In the genomic region with DNA sequence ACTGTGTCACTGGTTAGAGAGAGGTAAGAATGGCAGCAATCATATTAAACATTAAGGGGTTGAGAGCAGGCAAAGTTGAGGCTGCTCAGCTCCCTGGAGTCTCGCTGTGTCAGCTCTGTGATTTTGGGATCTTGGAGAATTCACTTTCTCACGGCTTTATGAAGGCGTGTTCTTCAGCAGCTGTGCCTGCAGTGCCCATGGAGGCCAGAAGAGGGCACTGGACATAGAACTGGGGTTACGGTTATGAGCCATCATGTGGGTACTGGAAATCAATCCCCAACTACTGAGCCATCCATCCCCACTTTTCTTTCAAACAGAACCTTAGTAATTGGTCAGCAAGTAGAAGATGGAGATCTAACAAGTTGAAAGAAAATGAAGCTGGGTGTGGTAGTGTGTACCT, we compare ENCODE assay signal across 32 mouse cellular contexts.
A peak's percentile ranks its signal among the peaks of the same experiment; 100 is the strongest.
DNase-seq lines count a peak whose midpoint lies in the region; ATAC-seq and TF ChIP-seq lines count a peak whose summit lies in the region.
"Had no signal": no experiment of that assay in that cellular context is flagged by ENCODE, and none has a peak within 500 bp of the region (broad histone marks: within the 10 kb centered on the region; RNA-seq: fewer than 3 reads in every experiment).

No protein-coding gene starts in this region.

- peaks cover 3% of the 10 kb centered on the region; the same call in 1 of the 2 replicates for H3K4me1 ChIP-seq in heart, embryonic 10.5 days
- H3K4me1 ChIP-seq in liver, adult 2 months (ENCODE audit: control insufficient read depth, insufficient read depth, low read length), result no peaks in the 10 kb centered on the region
- H3K4me1 ChIP-seq in midbrain, postnatal 0 days (ENCODE audit: insufficient read depth, low read length), result no peaks in the 10 kb centered on the region
- H3K4me1 ChIP-seq in midbrain, embryonic 13.5 days (replicated peaks), result peaks cover 8% of the 10 kb centered on the region; the same call in 1 of the 2 replicates
- H3K4me1 ChIP-seq: forebrain, embryonic 13.5 days had no signal

- TF ChIP-seq POLR2A in liver, adult 2 months (IDR thresholded peaks at IDR 0.05; ENCODE audit: extremely low read depth, insufficient read depth, low read length), result no peak

- DNase-seq in heart, adult 11 months, result peak; percentile 31
- DNase-seq in heart, embryonic 10.5 days (ENCODE audit: low spot score), result no peak
- no peak for DNase-seq in liver, adult 2 months (ENCODE audit: extremely low read depth, low read depth, low spot score)
- DNase-seq in liver, result no peak
- no peak for DNase-seq in midbrain, postnatal 0 days (ENCODE audit: low spot score)
- peak; percentile 59 for DNase-seq in ZHBTc4 (ENCODE audit: low read depth, low spot score)
- no peak for DNase-seq in gastrocnemius, adult 8-10 months (ENCODE audit: low spot score in 2 of 2)
- DNase-seq: adrenal gland, postnatal 14 days; cerebellum, adult 11 months; cerebellum, adult 9-10 months; cerebellum, postnatal 36 days; gastrocnemius, postnatal 36 days; heart, postnatal 4 days; kidney, adult 2 months; kidney, postnatal 10 days; layer of hippocampus, adult 9-11 months; lung, postnatal 4 days; midbrain, embryonic 14.5 days; retina, postnatal 1 day; right cerebral cortex, postnatal 14 days; thymus, adult 18-20 months; thymus, postnatal 25 days had no signal

- H3K9ac ChIP-seq in liver, adult 2 months (ENCODE audit: low read depth, low read length), result no peak overlapping the region
- H3K9ac ChIP-seq in midbrain, postnatal 0 days (replicated peaks; ENCODE audit: low read length, poor library complexity, severe bottlenecking), result no peak overlapping the region
- H3K9ac ChIP-seq in midbrain, embryonic 13.5 days (replicated peaks), result no peak overlapping the region
- H3K9ac ChIP-seq: forebrain, embryonic 13.5 days; heart, embryonic 12.5 days; hindbrain, embryonic 14.5 days; limb, embryonic 15.5 days; lung, embryonic 15.5 days; neural tube, embryonic 15.5 days had no signal

- no peak for ATAC-seq in midbrain, postnatal 0 days (ENCODE audit: low FRiP score)
- no peak for ATAC-seq in midbrain, embryonic 13.5 days
- ATAC-seq: forebrain, embryonic 13.5 days; inflammation-experienced regulatory T-cells, adult 6 months had no signal

- H3K27me3 ChIP-seq in heart, embryonic 10.5 days (ENCODE audit: insufficient read depth, poor library complexity, severe bottlenecking), result peaks cover 23% of the 10 kb centered on the region
- no peaks in the 10 kb centered on the region for H3K27me3 ChIP-seq in liver, adult 2 months (ENCODE audit: control insufficient read depth, insufficient read depth, low read length)
- H3K27me3 ChIP-seq in midbrain, postnatal 0 days (ENCODE audit: insufficient read depth, low read length), result 0 out of 2 replicates have a peak, but pooled peaks cover 4% of the 10 kb centered on the region
- no peaks in the 10 kb centered on the region for H3K27me3 ChIP-seq in midbrain, embryonic 13.5 days
- H3K27me3 ChIP-seq: CH12.LX had no signal

- H3K9me3 ChIP-seq in heart, embryonic 10.5 days, result peaks cover 6% of the 10 kb centered on the region
- H3K9me3 ChIP-seq in midbrain, postnatal 0 days (ENCODE audit: low read length), result no peaks in the 10 kb centered on the region
- H3K9me3 ChIP-seq in midbrain, embryonic 13.5 days, result peaks cover 13% of the 10 kb centered on the region
- H3K9me3 ChIP-seq: limb, embryonic 10.5 days; limb, embryonic 15.5 days; lung, embryonic 15.5 days had no signal

- no peak overlapping the region for H3K4me3 ChIP-seq in heart, embryonic 10.5 days
- no peak overlapping the region for H3K4me3 ChIP-seq in liver, adult 2 months (ENCODE audit: insufficient read depth, low read depth, low read length)
- no peak overlapping the region for H3K4me3 ChIP-seq in midbrain, postnatal 0 days (ENCODE audit: low read depth, low read length)
- no peak overlapping the region for H3K4me3 ChIP-seq in midbrain, embryonic 13.5 days (replicated peaks)
- H3K4me3 ChIP-seq: forebrain, embryonic 13.5 days; heart, embryonic 12.5 days; limb, embryonic 10.5 days; limb, embryonic 15.5 days; lung, embryonic 15.5 days; neural tube, embryonic 15.5 days had no signal

- 86% methylated on average over 4 of the region's 4 CpGs for WGBS in heart, embryonic 10.5 days
- WGBS in liver, adult 2 months, result 87% methylated on average over 4 of the region's 4 CpGs
- 92% methylated on average over 4 of the region's 4 CpGs for WGBS in midbrain, postnatal 0 days
- 89% methylated on average over 4 of the region's 4 CpGs for WGBS in midbrain, embryonic 13.5 days

- H3K4me2 ChIP-seq in midbrain, postnatal 0 days (ENCODE audit: low read depth, low read length, poor library complexity, severe bottlenecking), result no peak overlapping the region
- H3K4me2 ChIP-seq in midbrain, embryonic 13.5 days (replicated peaks), result no peak overlapping the region
- H3K4me2 ChIP-seq: forebrain, embryonic 13.5 days; heart, embryonic 12.5 days; hindbrain, embryonic 14.5 days; limb, embryonic 15.5 days; lung, embryonic 15.5 days; neural tube, embryonic 15.5 days had no signal

- no peaks in the 10 kb centered on the region for H3K79me2 ChIP-seq in liver, adult 2 months (ENCODE audit: control insufficient read depth, insufficient read depth, low read length)

- TF ChIP-seq CTCF in liver, adult 2 months (IDR thresholded peaks at IDR 0.05; ENCODE audit: low read depth, low read length), result 0 out of 2 replicates have a peak, but pooled peaks have one; percentile 11
- 0 out of 2 replicates have a peak, but pooled peaks have one; percentile 9 for TF ChIP-seq CTCF in midbrain, postnatal 0 days (IDR thresholded peaks at IDR 0.05)

- no peak overlapping the region for H3K27ac ChIP-seq in heart, embryonic 10.5 days
- H3K27ac ChIP-seq in liver, adult 2 months (replicated peaks; ENCODE audit: insufficient read depth, low read depth, low read length), result no peak overlapping the region
- no peak overlapping the region for H3K27ac ChIP-seq in midbrain, postnatal 0 days (ENCODE audit: low read depth, low read length)
- H3K27ac ChIP-seq in midbrain, embryonic 13.5 days, result no peak overlapping the region
- H3K27ac ChIP-seq: forebrain, embryonic 13.5 days; hindbrain, embryonic 14.5 days; limb, embryonic 10.5 days; limb, embryonic 15.5 days; lung, embryonic 15.5 days; neural tube, embryonic 15.5 days had no signal

- no peaks in the 10 kb centered on the region for H3K36me3 ChIP-seq in heart, embryonic 10.5 days
- H3K36me3 ChIP-seq in liver, adult 2 months (ENCODE audit: control insufficient read depth, insufficient read depth, low read length), result no peaks in the 10 kb centered on the region
- no peaks in the 10 kb centered on the region for H3K36me3 ChIP-seq in midbrain, postnatal 0 days (ENCODE audit: insufficient read depth, low read length)
- H3K36me3 ChIP-seq in midbrain, embryonic 13.5 days, result no peaks in the 10 kb centered on the region
- H3K36me3 ChIP-seq: heart, embryonic 12.5 days; limb, embryonic 10.5 days; limb, embryonic 15.5 days; lung, embryonic 15.5 days; neural tube, embryonic 15.5 days had no signal

Comparison
In these comparisons a context has a peak if more than half of its experiments do, and no peak if none do; other contexts are left out.
1. DNase-seq: peak in heart, adult 11 months (single experiment) and ZHBTc4 (single experiment); none in heart, embryonic 10.5 days (single experiment), liver, adult 2 months (single experiment), liver (single experiment), midbrain, postnatal 0 days (single experiment) and gastrocnemius, adult 8-10 months (0 of 2).